Mouse (Mus musculus) lung, embryonic 15.5 days (tissue): ENCODE results near the gene Rnf13. TPM values are rescaled to one million over a fixed set of nuclear protein-coding genes. Genes with fewer than 3 reads are reported as not detected.

ENCODE experiments used
- ATAC-seq: fragments of 200-750 bp; cut with Nextera tagmentation; 2 replicates; pipeline ENCODE4 v1.8.0; 2017; ENCODE audit warnings: moderate number of reproducible peaks, borderline replicate concordance; ENCODE audit not compliant: low FRiP score, low TSS enrichment; ENCODE audit errors: extremely low read depth
- H3K27ac ChIP-seq: fragments of 300-500 bp; sonication (generic); 2 replicates; pipeline ENCODE4 v1.5.1; 2015; ENCODE audit warnings: moderate library complexity, mild to moderate bottlenecking, inconsistent platforms
- H3K27me3 ChIP-seq: fragments of 300-500 bp; sonication (generic); 2 replicates; pipeline ENCODE4 v1.6.1; 2015; ENCODE audit warnings: inconsistent platforms
- H3K36me3 ChIP-seq: fragments of 300-500 bp; sonication (generic); 2 replicates; pipeline ENCODE4 v1.6.1; 2015; ENCODE audit warnings: inconsistent platforms
- H3K4me1 ChIP-seq: fragments of 300-500 bp; sonication (generic); 2 replicates; pipeline ENCODE4 v1.6.1; 2015; ENCODE audit warnings: inconsistent platforms
- H3K4me2 ChIP-seq: fragments of 300-500 bp; sonication (generic); 2 replicates; pipeline ENCODE4 v1.6.1; 2015; ENCODE audit warnings: inconsistent platforms, mild to moderate bottlenecking, moderate library complexity
- H3K4me3 ChIP-seq: fragments of 300-500 bp; sonication (generic); 2 replicates; pipeline ENCODE4 v1.5.1; 2015; ENCODE audit warnings: mild to moderate bottlenecking, inconsistent platforms
- H3K9ac ChIP-seq: fragments of 300-500 bp; sonication (generic); 2 replicates; pipeline ENCODE4 v1.6.1; 2015; ENCODE audit warnings: inconsistent platforms
- H3K9me3 ChIP-seq: fragments of 300-500 bp; sonication (generic); 2 replicates; pipeline ENCODE4 v1.6.1; 2016; ENCODE audit warnings: inconsistent platforms
- WGBS: fragments of 180-500 bp; shearing (Covaris S2); methylation state at CpG from one replicate; pipeline ENCODE4 v1.1.7; 2015; 5-methylcytosine and 5-hydroxymethylcytosine counted together
- polyA plus RNA-seq: library from polyadenylated mRNA; unstranded; fragments of >200 nt; fragmentation: Nextera tagmentation; extraction: Ambion mirVana; gene quantifications from 2 replicates; pipeline ENCODE4 v1.2.1, GENCODE M21; 2015

Rnf13 gene
- polyA plus RNA-seq, 1 experiment from 2014 or later = 92.5 TPM

DNA sequence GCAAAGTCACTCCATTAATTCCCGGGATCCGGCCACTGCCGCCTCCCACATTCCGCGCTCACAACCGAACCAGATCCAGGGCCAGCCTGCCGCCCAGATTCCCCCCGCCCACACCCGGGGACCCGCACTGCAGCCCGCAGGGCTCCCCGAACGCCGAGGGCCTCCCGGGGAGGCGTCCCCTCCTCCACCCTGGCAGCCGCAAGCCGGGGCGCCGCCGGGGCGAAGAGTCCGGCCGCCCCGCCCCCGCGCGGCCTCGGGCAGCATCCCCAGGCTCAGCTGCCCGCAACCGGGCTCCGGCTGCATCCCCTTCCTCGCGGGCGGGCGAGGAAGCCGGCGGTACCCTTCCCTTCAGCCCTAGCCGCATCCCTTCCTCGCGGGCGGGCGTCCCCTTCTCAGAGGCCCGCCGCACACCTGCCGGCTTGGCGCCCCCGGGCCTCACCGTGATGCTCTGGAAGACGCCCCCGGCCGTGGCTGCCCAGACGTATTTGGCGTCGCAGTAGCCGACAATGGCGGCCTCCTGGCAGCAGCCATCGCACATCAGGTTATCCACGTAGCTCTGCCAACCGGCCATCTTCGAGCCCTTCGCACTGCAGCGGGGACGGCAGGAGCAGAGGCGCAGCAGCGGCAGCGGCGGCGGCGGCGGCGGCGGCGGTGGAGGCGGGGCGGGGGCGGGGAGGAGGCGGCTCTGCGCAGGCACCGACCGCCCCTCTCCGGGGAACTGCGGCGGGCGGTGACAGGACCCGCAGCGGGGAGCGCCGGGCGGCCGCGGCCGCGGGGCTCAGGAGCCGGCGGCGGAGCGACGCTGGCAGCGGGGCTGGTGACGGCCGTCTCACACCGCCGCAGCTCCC lies 111.3 kb downstream of the Rnf13 start:
- Histone ChIP-seq H3K36me3 (peaks cover 14% of the 10 kb centered on the region), H3K27me3 (no peaks in the 10 kb centered on the region), H3K4me2 (peak overlapping the region; percentile 89), H3K4me1 (peaks cover 12% of the 10 kb centered on the region), H3K9ac (peak overlapping the region; percentile 71), H3K4me3 (peak overlapping the region; percentile 86), H3K9me3 (no peaks in the 10 kb centered on the region), H3K27ac (peak overlapping the region; percentile 91)
- ATAC-seq = peak; percentile 91
- WGBS = under 1% methylated on average over 67 of the region's 104 CpGs

DNA sequence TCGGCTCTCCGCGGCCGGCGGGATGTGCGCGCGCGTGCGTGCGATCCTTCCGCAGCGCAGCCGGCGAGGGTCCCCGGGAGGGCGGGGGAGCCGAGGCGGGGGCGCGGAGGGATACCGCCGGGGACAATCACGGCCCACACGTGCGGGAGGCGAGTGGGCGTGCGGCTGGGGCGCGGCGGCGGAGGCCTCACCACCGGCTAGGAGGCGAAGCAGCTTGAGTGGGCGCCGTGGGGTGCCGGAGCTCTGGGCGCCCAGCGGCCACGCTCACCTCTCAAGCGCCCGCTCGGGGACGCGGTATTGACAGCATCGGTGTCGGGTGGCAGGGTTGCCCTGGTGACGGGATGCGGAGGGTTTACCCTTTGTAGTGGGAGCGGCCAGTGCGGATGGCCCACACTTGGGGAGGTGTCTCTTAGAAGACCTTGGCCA lies 111.9 kb downstream of the Rnf13 start, which contains the start of gene Pfn2:
Pfn2 (minus strand) TSS at position 320 of the 426 bp plus-strand sequence.
- Histone ChIP-seq H3K27me3 (no peaks in the 10 kb centered on the region), H3K4me1 (peaks cover 12% of the 10 kb centered on the region)

DNA sequence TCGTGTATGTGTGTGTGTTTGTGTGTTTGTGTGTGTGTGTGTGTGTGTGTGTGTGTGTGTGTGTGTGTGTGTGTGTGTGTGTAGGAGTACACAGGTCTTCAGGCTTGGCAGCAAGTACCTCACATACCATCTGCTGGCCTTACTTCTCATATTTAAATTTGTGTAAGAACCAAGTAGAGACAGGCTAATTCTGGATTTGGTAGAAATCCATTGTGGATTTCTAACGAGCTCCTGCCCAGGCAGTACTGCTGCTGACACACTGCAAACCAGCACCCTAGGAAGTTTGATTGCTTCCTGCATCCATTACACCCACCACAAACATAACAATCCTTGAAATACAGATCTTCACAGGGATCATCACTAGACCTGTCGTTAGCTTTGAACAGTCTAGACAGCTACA lies 147.1 kb downstream of the Rnf13 start:
- WGBS = 72% methylated on average over 3 of the region's 3 CpGs
- Histone ChIP-seq H3K27me3 (no peaks in the 10 kb centered on the region), H3K36me3 (no peaks in the 10 kb centered on the region), H3K9me3 (no peaks in the 10 kb centered on the region), H3K4me2 (no peak overlapping the region), H3K4me3 (no peak overlapping the region), H3K9ac (no peak overlapping the region), H3K27ac (no peak overlapping the region), H3K4me1 (no peaks in the 10 kb centered on the region)
- ATAC-seq = no peak

More for the DNA sequence above, 111.9 kb downstream of the Rnf13 start, which contains the start of gene Pfn2:
- Histone ChIP-seq H3K9ac (peak within 1 kb of the TSS; percentile 71), H3K4me2 (peak within 1 kb of the TSS; percentile 89), H3K27ac (peak within 1 kb of the TSS; percentile 91), H3K4me3 (peak within 1 kb of the TSS; percentile 86), H3K9me3 (no peaks in the 10 kb centered on the region), H3K36me3 (peaks cover 8% of the 10 kb centered on the region)
- peak; percentile 87 for ATAC-seq
- WGBS = under 1% methylated on average over 49 of the region's 52 CpGs

Other genes starting within 250 kb of the Rnf13 start
- 23.6 and 25.1 TPM in 2 replicates for gene Wwtr1, start 160.2 kb upstream of the Rnf13 start, polyA plus RNA-seq
- 88.7 and 94.3 TPM in 2 replicates for gene Commd2, start 84.3 kb upstream of the Rnf13 start, polyA plus RNA-seq
- 0.16 and 0.19 TPM in 2 replicates for gene Ankub1, start 43.3 kb upstream of the Rnf13 start, polyA plus RNA-seq
- 94.7 and 95.4 TPM in 2 replicates for gene Pfn2, start 112.0 kb downstream of the Rnf13 start, polyA plus RNA-seq